Mouse (Mus musculus) olfactory bulb, adult 2 months (tissue): ENCODE measurements at regions not wholly inside any gene's neighbourhood (a gene's known extent, or its start where the extent isn't known, plus 50 kb on each side); places are given as distances from the start of the nearest gene placed in this dataset.

Experiments
- CTCF ChIP-seq: fragments of 200-500 bp; IDR thresholded peaks from 2 replicates; pipeline ENCODE4 v1.5.1; 2012; ENCODE audit warnings: low read depth, mild to moderate bottlenecking, low read length, moderate library complexity; ENCODE audit not compliant: insufficient read depth
- POLR2A ChIP-seq: fragments of 200-500 bp; IDR thresholded peaks from 2 replicates; pipeline ENCODE4 v1.6.1; 2012; ENCODE audit warnings: mild to moderate bottlenecking, low read depth, low read length, moderate library complexity; ENCODE audit not compliant: insufficient read depth

- TF ChIP-seq CTCF (no peak), POLR2A (no peak)
These were observed 417.5 kb downstream of the Fgf9 start for GRCm38 (mm10) chr14:58487836-58488235.
